ENCODE assay signal across 8 mouse cellular contexts in the genomic region with DNA sequence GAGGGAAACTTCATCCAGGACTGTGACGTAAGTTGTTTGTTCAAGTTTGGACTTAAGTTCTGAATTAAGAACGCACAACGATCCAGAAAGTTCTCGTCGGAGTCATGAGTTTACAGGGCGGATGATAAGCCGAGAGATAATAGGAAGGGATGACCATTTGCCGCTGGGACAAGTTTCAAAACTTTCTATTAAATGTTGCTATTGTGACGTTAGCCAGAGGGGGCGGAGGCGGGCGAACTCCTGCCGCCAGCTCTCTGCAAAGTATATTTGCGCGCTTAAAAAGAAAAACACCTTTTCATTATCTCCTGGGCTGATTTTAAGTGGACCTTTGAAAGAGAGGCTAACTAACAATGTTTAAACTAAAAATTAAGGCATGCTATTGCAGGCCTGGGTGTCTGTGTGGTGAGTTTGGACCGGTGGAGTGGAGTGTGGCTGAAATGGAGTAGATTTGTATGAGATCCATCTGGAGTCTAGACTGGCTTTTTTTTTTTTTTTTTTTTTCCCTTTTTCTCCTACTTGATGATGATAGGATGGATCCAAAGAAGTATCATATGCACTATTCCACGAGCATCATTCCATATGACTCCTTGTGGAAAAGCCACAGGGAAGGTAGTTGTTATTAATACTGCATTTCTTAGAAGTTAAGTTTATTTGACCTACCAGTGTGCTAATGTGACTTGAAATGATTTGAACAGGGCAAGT. TPM values are rescaled to one million over a fixed set of nuclear protein-coding genes. Genes with fewer than 3 reads are reported as not detected.
DNase-seq lines count a peak whose midpoint lies in the region; ATAC-seq and TF ChIP-seq lines count a peak whose summit lies in the region.

No protein-coding gene starts in this region.

- H3K27ac ChIP-seq in liver, embryonic 11.5 days (ENCODE audit: low read depth, low read length): peak overlapping the region; percentile 82
- H3K27ac ChIP-seq in midbrain, postnatal 0 days (ENCODE audit: low read depth, low read length): no peak overlapping the region

- ATAC-seq in liver, embryonic 11.5 days (replicated peaks; ENCODE audit: low FRiP score): peak; percentile 45
- no peak for ATAC-seq in midbrain, postnatal 0 days (ENCODE audit: low FRiP score)

- H3K9ac ChIP-seq in liver, embryonic 11.5 days (ENCODE audit: low read depth, low read length): peak overlapping the region; percentile 79
- peak overlapping the region; percentile 52; the same call in 1 of the 2 replicates for H3K9ac ChIP-seq in midbrain, postnatal 0 days (replicated peaks; ENCODE audit: low read length, poor library complexity, severe bottlenecking)

- WGBS in liver, embryonic 11.5 days: 4% methylated on average over 17 of the region's 17 CpGs
- 3% methylated on average over 17 of the region's 17 CpGs for WGBS in midbrain, postnatal 0 days

- peak; percentile 54 for TF ChIP-seq CTCF in midbrain, postnatal 0 days (IDR thresholded peaks at IDR 0.05)

- H3K27me3 ChIP-seq in liver, embryonic 11.5 days (replicated peaks; ENCODE audit: control insufficient read depth, insufficient read depth, low read length): no peaks in the 10 kb centered on the region
- no peaks in the 10 kb centered on the region for H3K27me3 ChIP-seq in midbrain, postnatal 0 days (ENCODE audit: insufficient read depth, low read length)

- H3K9me3 ChIP-seq in liver, embryonic 11.5 days (ENCODE audit: control insufficient read depth, low read length): no peaks in the 10 kb centered on the region
- H3K9me3 ChIP-seq in midbrain, postnatal 0 days (ENCODE audit: low read length): no peaks in the 10 kb centered on the region

- H3K36me3 ChIP-seq in liver, embryonic 11.5 days (ENCODE audit: control insufficient read depth, insufficient read depth, low read length): no peaks in the 10 kb centered on the region
- H3K36me3 ChIP-seq in midbrain, postnatal 0 days (ENCODE audit: insufficient read depth, low read length): no peaks in the 10 kb centered on the region

- peak; percentile 4 for DNase-seq in right cerebral cortex, adult 18-20 months
- no peak for DNase-seq in right cerebral cortex, postnatal 25 days
- DNase-seq in c-Kit-negative CD71-positive TER-119-positive erythroid progenitor cells, embryonic 14.5 days (ENCODE audit: low read depth, low spot score): peak; percentile 42
- peak; percentile 27 for DNase-seq in gastrocnemius, postnatal 10 days
- peak; percentile 49 for DNase-seq in hindlimb bud, embryonic 11.5 days (ENCODE audit: extremely low spot score, low read depth, low spot score)
- DNase-seq in liver, embryonic 11.5 days (ENCODE audit: low spot score): peak; percentile 53
- DNase-seq in midbrain, postnatal 0 days (ENCODE audit: low spot score): peak; percentile 29
- DNase-seq in testis, postnatal 14 days (ENCODE audit: low spot score): peak; percentile 27

- 0 out of 2 replicates have a peak, but pooled peaks cover 4% of the 10 kb centered on the region for H3K4me1 ChIP-seq in liver, embryonic 11.5 days (replicated peaks; ENCODE audit: control insufficient read depth, insufficient read depth, low read length)
- no peaks in the 10 kb centered on the region for H3K4me1 ChIP-seq in midbrain, postnatal 0 days (ENCODE audit: insufficient read depth, low read length)

- peak overlapping the region; percentile 81 for H3K4me2 ChIP-seq in liver, embryonic 11.5 days
- H3K4me2 ChIP-seq in midbrain, postnatal 0 days (ENCODE audit: low read depth, low read length, poor library complexity, severe bottlenecking): peak overlapping the region; percentile 95

- peak overlapping the region; percentile 91 for H3K4me3 ChIP-seq in liver, embryonic 11.5 days (ENCODE audit: low read depth, low read length)
- H3K4me3 ChIP-seq in midbrain, postnatal 0 days (ENCODE audit: low read depth, low read length): peak overlapping the region; percentile 79

RNA-seq across cellular contexts. Expression of gene Pi4k2b, which starts 0.9 kb away (rescaled TPM):
- 1 to 10 TPM; 3.7 to 6.4 TPM for total RNA-seq in gastrocnemius, postnatal 10 days (2021)
- polyA plus RNA-seq in liver, embryonic 11.5 days (2014; fragmentation: Nextera tagmentation; extraction: Ambion mirVana): 20.8 and 26.9 TPM in 2 replicates
- total RNA-seq in midbrain, postnatal 0 days (2014; rRNA removed): 2.7 and 3.7 TPM in 2 replicates
- 1.3 and 1.6 TPM in 2 replicates for polyA plus RNA-seq in midbrain, postnatal 0 days (2015; fragmentation: Nextera tagmentation; extraction: Ambion mirVana)

RNA-seq across cellular contexts. Expression of gene Zcchc4, which starts 32.9 kb away (rescaled TPM):
- 1 to 10 TPM; 5.5 to 7.5 TPM for total RNA-seq in gastrocnemius, postnatal 10 days (2021)
- 17.1 and 17.5 TPM in 2 replicates for polyA plus RNA-seq in liver, embryonic 11.5 days (2014; fragmentation: Nextera tagmentation; extraction: Ambion mirVana)
- 10.7 and 12.7 TPM in 2 replicates for total RNA-seq in midbrain, postnatal 0 days (2014; rRNA removed)
- 6.8 and 7.3 TPM in 2 replicates for polyA plus RNA-seq in midbrain, postnatal 0 days (2015; fragmentation: Nextera tagmentation; extraction: Ambion mirVana)
